Mouse (Mus musculus) limb, embryonic 14.5 days (tissue): ENCODE data around the gene Klhdc4. TPM values are rescaled to one million over a fixed set of nuclear protein-coding genes. Genes with fewer than 3 reads are reported as not detected.

Experiments
- ATAC-seq: fragments of 200-750 bp; cut with Nextera tagmentation; 2 replicates; pipeline ENCODE4 v1.8.0; 2017; ENCODE audit warnings: low read depth, moderate number of reproducible peaks, moderate TSS enrichment; ENCODE audit not compliant: low FRiP score
- DNase-seq: peaks from one replicate; pipeline ENCODE4 v3.0.0-alpha.2; 2015; ENCODE audit warnings: low spot score
- H3K27ac ChIP-seq: fragments of 300-500 bp; sonication (generic); replicated peaks from 2 replicates; pipeline ENCODE4 v1.5.1; 2014; ENCODE audit warnings: low read depth, mild to moderate bottlenecking, low read length, moderate library complexity, mixed read lengths
- H3K27me3 ChIP-seq: fragments of 300-500 bp; sonication (generic); 2 replicates; pipeline ENCODE4 v1.6.1; 2014; ENCODE audit warnings: low read length, mixed read lengths; ENCODE audit not compliant: control insufficient read depth, insufficient read depth
- H3K36me3 ChIP-seq: fragments of 300-500 bp; sonication (generic); 2 replicates; pipeline ENCODE4 v1.6.1; 2014; ENCODE audit warnings: mild to moderate bottlenecking, low read length, moderate library complexity, mixed read lengths; ENCODE audit not compliant: control insufficient read depth, insufficient read depth
- H3K4me1 ChIP-seq: fragments of 300-500 bp; sonication (generic); 2 replicates; pipeline ENCODE4 v1.6.1; 2014; ENCODE audit warnings: antibody characterized with exemption, low read length, mixed read lengths; ENCODE audit not compliant: control insufficient read depth, insufficient read depth
- H3K4me2 ChIP-seq: fragments of 300-500 bp; sonication (generic); replicated peaks from 2 replicates; pipeline ENCODE4 v1.6.1; 2014; ENCODE audit warnings: low read depth, mild to moderate bottlenecking, low read length, moderate library complexity; ENCODE audit not compliant: severe bottlenecking
- H3K4me3 ChIP-seq: fragments of 300-500 bp; sonication (generic); replicated peaks from 2 replicates; pipeline ENCODE4 v1.5.1; 2014; ENCODE audit warnings: low read length
- H3K9ac ChIP-seq: fragments of 300-500 bp; sonication (generic); 2 replicates; pipeline ENCODE4 v1.6.1; 2014; ENCODE audit warnings: mild to moderate bottlenecking, low read depth, low read length, moderate library complexity; ENCODE audit not compliant: severe bottlenecking
- H3K9me3 ChIP-seq: fragments of 300-500 bp; sonication (generic); 2 replicates; pipeline ENCODE4 v1.6.1; 2016; ENCODE audit warnings: low read length; ENCODE audit not compliant: control insufficient read depth
- POLR2A ChIP-seq: fragments of 200-500 bp; IDR thresholded peaks from 2 replicates; pipeline ENCODE4 v1.8.0; 2012; ENCODE audit warnings: inconsistent platforms, mild to moderate bottlenecking, moderate library complexity, borderline replicate concordance; ENCODE audit not compliant: insufficient read depth, insufficient read length; ENCODE audit errors: extremely low read depth
- WGBS: fragments of 180-500 bp; shearing (Covaris S2); extraction: QIAGEN DNeasy Blood & Tissue Kit; methylation state at CpG from one replicate; pipeline ENCODE4 v1.1.7; 2014; 5-methylcytosine and 5-hydroxymethylcytosine counted together
- polyA plus RNA-seq, 2 experiments: library from polyadenylated mRNA; depleted of rRNA in 1 of 2; stranded (reverse) in 1 of 2; unstranded in 1 of 2; fragments of >200 nt; fragmentation: Nextera tagmentation in 1 of 2; extraction: Ambion mirVana in 1 of 2; gene quantifications; 2 replicates each; pipeline versions ENCODE4 v1.2.1 to v1.2.3; 2012 to 2014

Gene Klhdc4
- polyA plus RNA-seq, 2 experiments: 32.0 to 37.2 TPM

GRCm38 (mm10) chr8:121856071-121856746 lies 26.8 kb upstream of the Klhdc4 start:
- no peak for DNase-seq
- no peak for TF ChIP-seq POLR2A
- no peak overlapping the region for H3K9ac ChIP-seq
- no peaks in the 10 kb centered on the region for H3K4me1 ChIP-seq
- ATAC-seq: no peak
- H3K27ac ChIP-seq: no peak overlapping the region
- H3K4me3 ChIP-seq: no peak overlapping the region
- H3K36me3 ChIP-seq: no peaks in the 10 kb centered on the region
- H3K4me2 ChIP-seq: no peak overlapping the region
- no peaks in the 10 kb centered on the region for H3K27me3 ChIP-seq
- WGBS: 77% methylated on average over 14 of the region's 14 CpGs
- no peaks in the 10 kb centered on the region for H3K9me3 ChIP-seq

- no peak overlapping the region for H3K4me2 ChIP-seq
- peaks cover 5% of the 10 kb centered on the region; the same call in 1 of the 2 replicates for H3K4me1 ChIP-seq
- TF ChIP-seq POLR2A: no peak
- no peaks in the 10 kb centered on the region for H3K9me3 ChIP-seq
- DNase-seq (no peak), ATAC-seq (no peak)
- no peaks in the 10 kb centered on the region for H3K27me3 ChIP-seq
- no peaks in the 10 kb centered on the region for H3K36me3 ChIP-seq
- no peak overlapping the region for H3K27ac ChIP-seq
- WGBS: 83% methylated on average over 2 of the region's 2 CpGs
- no peak overlapping the region for H3K4me3 ChIP-seq
- no peak overlapping the region for H3K9ac ChIP-seq
These were observed 24.2 kb upstream of the Klhdc4 start for GRCm38 (mm10) chr8:121853586-121853985.

- H3K9ac ChIP-seq: no peak overlapping the region
- H3K27me3 ChIP-seq: no peaks in the 10 kb centered on the region
- DNase-seq (no peak), ATAC-seq (no peak)
- H3K4me3 ChIP-seq: no peak overlapping the region
- no peak for TF ChIP-seq POLR2A
- H3K36me3 ChIP-seq: no peaks in the 10 kb centered on the region
- no peak overlapping the region for H3K4me2 ChIP-seq
- H3K27ac ChIP-seq: no peak overlapping the region
- peaks cover 5% of the 10 kb centered on the region; the same call in 1 of the 2 replicates for H3K4me1 ChIP-seq
- no peaks in the 10 kb centered on the region for H3K9me3 ChIP-seq
- 48% methylated on average over 7 of the region's 7 CpGs for WGBS
These were observed 23.1 kb upstream of the Klhdc4 start for GRCm38 (mm10) chr8:121852464-121852863.

GRCm38 (mm10) chr8:121851716-121852115 lies 22.3 kb upstream of the Klhdc4 start:
- Histone ChIP-seq H3K9ac (no peak overlapping the region), H3K27me3 (no peaks in the 10 kb centered on the region), H3K4me1 (peaks cover 5% of the 10 kb centered on the region; the same call in 1 of the 2 replicates), H3K4me2 (no peak overlapping the region), H3K4me3 (no peak overlapping the region), H3K36me3 (no peaks in the 10 kb centered on the region), H3K9me3 (no peaks in the 10 kb centered on the region), H3K27ac (no peak overlapping the region)
- no peak for TF ChIP-seq POLR2A
- DNase-seq (no peak), ATAC-seq (no peak)
- WGBS: 67% methylated on average over 7 of the region's 7 CpGs

- TF ChIP-seq POLR2A: no peak
- H3K9ac ChIP-seq: peak overlapping the region; percentile 38
- WGBS: 5% methylated on average over 24 of the region's 24 CpGs
- peaks cover 5% of the 10 kb centered on the region; the same call in 1 of the 2 replicates for H3K4me1 ChIP-seq
- H3K27ac ChIP-seq: no peak overlapping the region
- no peaks in the 10 kb centered on the region for H3K36me3 ChIP-seq
- peak overlapping the region; percentile 26 for H3K4me3 ChIP-seq
- no peaks in the 10 kb centered on the region for H3K27me3 ChIP-seq
- peak overlapping the region; percentile 51 for H3K4me2 ChIP-seq
- H3K9me3 ChIP-seq: no peaks in the 10 kb centered on the region
- DNase-seq: peak; percentile 93
- peak; percentile 84 for ATAC-seq
These were observed 21.6 kb upstream of the Klhdc4 start for GRCm38 (mm10) chr8:121850821-121851470.
